Mouse (Mus musculus) testis, postnatal 14 days (tissue): Measurements from ENCODE around the gene Angel1.

Source experiments
- DNase-seq: peaks from one replicate; pipeline ENCODE4 v3.0.0; 2021; ENCODE audit warnings: low spot score

Gene Angel1

DNA sequence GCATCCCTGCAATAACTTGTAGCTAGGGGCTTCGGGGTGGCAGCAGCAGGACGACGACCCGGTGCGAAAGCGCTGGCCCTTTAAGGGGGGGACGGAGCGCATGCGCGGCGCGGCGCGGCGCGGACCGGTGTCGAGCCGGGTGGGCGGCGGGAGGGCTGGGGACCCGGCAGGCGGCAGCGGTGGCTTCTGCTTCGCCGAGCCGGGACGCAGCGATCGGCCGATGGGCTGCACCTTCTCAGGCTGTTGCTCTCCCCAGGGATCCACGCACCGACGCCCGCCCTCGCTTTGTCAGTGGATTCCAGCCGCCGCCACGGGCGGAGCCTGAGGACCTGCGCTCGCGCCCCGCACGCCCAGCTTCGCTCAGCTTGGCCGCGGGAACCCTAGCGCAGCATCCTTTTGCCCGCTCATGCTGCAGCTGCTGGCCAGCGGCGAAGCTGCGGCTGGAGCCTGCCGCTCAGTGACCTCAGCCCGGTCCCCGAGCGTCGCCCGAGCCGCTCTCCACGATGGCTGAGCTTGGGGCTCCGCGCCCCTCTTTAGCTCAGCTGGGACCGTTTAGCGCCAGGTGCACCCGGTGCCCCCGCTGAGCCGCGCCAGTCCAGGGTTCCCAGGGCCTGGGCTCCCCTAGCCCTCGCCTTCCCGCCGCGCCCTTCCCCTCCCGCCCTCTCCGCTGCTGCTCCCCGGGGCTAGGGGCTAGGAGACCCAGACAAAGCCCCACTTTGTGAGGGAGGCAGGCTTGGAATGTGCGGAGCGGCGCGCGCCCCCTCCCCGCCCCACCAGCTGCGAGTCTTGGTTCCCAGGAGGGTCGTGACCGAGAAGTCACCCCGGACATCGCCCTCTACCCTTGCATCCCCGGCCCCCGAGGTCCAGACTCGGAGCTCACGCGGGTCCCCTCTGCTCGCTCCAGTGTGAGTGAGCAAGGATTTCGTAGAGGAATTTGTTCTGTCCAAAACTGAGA lies 47.4 kb downstream of the Angel1 start, which contains the start of gene Vash1:
Gene Vash1, plus strand, starts transcription at position 110 of the 955 bp plus-strand sequence.
- peak; percentile 54 for DNase-seq

- DNase-seq, result no peak
Observed at GRCm38 (mm10) chr12:86672507-86672906, 53.8 kb downstream of the Angel1 start.

DNA sequence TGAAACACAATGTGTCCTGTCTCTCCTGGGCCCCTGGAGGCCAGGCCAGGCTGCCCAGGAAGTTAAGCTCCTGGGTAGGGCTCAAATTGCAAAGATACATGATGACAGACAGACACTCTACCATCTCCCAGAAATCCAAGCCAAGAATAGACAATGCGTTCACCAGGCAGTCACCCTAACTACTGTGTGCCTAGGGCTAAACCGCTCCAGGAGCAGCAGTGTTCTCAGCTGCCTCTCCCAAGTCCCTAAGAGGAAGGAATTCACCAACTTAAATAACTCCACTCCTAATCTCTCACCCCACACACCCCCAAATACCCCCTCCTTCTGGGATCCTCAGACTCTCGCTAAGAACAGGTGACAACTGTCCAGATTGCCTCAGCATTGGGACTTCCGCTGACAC lies 54.2 kb downstream of the Angel1 start:
- no peak for DNase-seq

DNA sequence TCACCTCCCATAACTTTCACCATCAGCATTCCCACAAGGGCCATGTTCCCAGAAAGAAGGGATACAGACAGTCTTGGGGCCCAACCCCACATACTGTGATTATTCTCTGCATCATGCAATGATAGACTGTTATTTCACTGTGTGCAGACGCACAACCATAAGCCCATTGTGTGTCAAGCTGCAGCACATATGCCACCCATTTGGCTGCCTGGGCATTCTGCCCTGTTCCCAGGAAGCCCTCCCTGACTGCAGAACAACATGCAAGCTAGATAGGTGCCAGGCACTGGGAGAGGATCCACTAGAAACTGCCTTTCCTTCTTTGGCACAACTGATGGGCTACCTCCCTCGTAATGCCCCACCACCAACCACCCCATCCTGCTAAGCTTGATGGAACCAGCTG lies 57.9 kb downstream of the Angel1 start:
- no peak for DNase-seq

- DNase-seq, result no peak
Observed at GRCm38 (mm10) chr12:86665656-86666055, 60.6 kb downstream of the Angel1 start.

GRCm38 (mm10) chr12:86660466-86660865 lies 65.8 kb downstream of the Angel1 start:
- DNase-seq, result no peak

DNA sequence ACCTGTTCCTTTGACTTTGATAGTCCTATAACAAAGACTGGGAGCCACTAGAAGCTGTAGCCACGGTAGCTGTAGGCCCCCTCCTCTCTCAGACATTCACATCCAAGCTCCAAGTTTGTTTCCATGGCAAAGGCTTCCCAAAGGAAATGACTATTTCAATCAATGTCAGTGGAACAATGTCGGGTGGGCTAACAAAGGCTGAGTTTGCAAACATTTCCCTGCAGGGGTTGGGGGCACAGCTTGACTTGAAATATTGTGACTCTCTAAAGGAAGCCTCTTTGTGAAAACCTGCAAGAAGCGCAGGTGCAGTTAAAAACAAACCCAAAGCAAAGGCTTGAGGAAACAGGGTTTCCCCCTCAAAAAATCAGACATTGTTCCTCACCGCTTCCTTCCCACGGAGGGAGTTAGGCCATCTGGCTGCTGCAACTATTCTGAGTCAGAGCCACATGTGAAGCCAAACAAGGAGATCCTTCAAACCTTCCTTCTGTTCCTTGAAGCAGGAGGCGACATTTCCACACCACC lies 66.8 kb downstream of the Angel1 start:
- DNase-seq, result no peak

DNA sequence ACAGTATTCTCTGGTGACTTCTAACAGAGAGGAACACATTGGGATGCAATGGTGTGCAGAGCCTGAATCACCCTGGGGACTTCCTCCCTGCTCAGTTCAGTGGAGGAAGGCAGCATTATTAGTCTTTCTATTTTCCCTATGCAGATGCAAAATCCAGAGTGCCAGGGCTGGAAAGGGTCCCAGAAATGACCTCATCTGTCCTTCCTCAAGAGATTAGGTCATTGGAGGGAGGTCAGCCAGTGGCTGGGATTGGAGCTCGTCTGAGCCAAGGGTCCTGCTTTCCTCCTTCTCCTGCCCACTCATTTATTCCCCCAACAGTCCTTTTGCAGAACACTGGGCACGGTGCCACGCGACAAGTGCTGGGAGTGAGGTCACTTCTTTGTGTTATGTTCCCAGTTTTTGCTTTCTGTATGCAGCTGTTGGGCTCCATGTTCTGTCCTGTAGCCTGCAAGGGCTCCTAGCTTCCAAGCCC lies 73.7 kb downstream of the Angel1 start:
- peak; percentile 65 for DNase-seq

- DNase-seq, result no peak
Observed at GRCm38 (mm10) chr12:86651301-86651860, 74.9 kb downstream of the Angel1 start.
